Mouse (Mus musculus) lung, embryonic 14.5 days (tissue): ENCODE results near the gene Tent4a. TPM values are rescaled to one million over a fixed set of nuclear protein-coding genes. Genes with fewer than 3 reads are reported as not detected.

Experiments used
- ATAC-seq: fragments of 200-750 bp; cut with Nextera tagmentation; 2 replicates; pipeline ENCODE4 v1.8.0; 2017; ENCODE audit warnings: mild to moderate bottlenecking, moderate TSS enrichment, moderate library complexity; ENCODE audit not compliant: insufficient read depth
- DNase-seq: peaks from one replicate; pipeline ENCODE4 v3.0.0-alpha.2; 2015
- H3K27ac ChIP-seq: fragments of 300-500 bp; sonication (generic); 2 replicates; pipeline ENCODE4 v1.5.1; 2014; ENCODE audit warnings: low read depth, mild to moderate bottlenecking, moderate library complexity
- H3K27me3 ChIP-seq: fragments of 300-500 bp; sonication (generic); 2 replicates; pipeline ENCODE4 v1.6.1; 2014; ENCODE audit warnings: low read length, control low read depth; ENCODE audit not compliant: insufficient read depth
- H3K36me3 ChIP-seq: fragments of 300-500 bp; sonication (generic); 2 replicates; pipeline ENCODE4 v1.6.1; 2014; ENCODE audit warnings: control low read depth; ENCODE audit not compliant: insufficient read depth
- H3K4me1 ChIP-seq: fragments of 300-500 bp; sonication (generic); 2 replicates; pipeline ENCODE4 v1.6.1; 2014; ENCODE audit warnings: antibody characterized with exemption, control low read depth; ENCODE audit not compliant: insufficient read depth
- H3K4me2 ChIP-seq: fragments of 300-500 bp; sonication (generic); 2 replicates; pipeline ENCODE4 v1.6.1; 2014; ENCODE audit warnings: mild to moderate bottlenecking
- H3K4me3 ChIP-seq: fragments of 300-500 bp; sonication (generic); 2 replicates; pipeline ENCODE4 v1.5.1; 2014; ENCODE audit warnings: low read depth, low read length
- H3K9ac ChIP-seq: fragments of 300-500 bp; sonication (generic); 2 replicates; pipeline ENCODE4 v1.6.1; 2014
- H3K9me3 ChIP-seq: fragments of 300-500 bp; sonication (generic); 2 replicates; pipeline ENCODE4 v1.6.1; 2016; ENCODE audit warnings: low read depth, low read length, control low read depth
- CTCF ChIP-seq: IDR thresholded peaks from 2 replicates; pipeline ENCODE4 v1.5.1; 2016; ENCODE audit warnings: antibody characterized with exemption, low read depth
- WGBS: fragments of 180-500 bp; shearing (Covaris S2); extraction: QIAGEN DNeasy Blood & Tissue Kit; methylation state at CpG from one replicate; pipeline ENCODE4 v1.1.7; 2014; 5-methylcytosine and 5-hydroxymethylcytosine counted together
- polyA plus RNA-seq: library from polyadenylated mRNA; unstranded; fragments of >200 nt; fragmentation: Nextera tagmentation; extraction: Ambion mirVana; gene quantifications from 2 replicates; pipeline ENCODE4 v1.2.1, GENCODE M21; 2014

Gene Tent4a
- polyA plus RNA-seq, 1 experiment from 2014 or later, result 8.9 TPM

DNA sequence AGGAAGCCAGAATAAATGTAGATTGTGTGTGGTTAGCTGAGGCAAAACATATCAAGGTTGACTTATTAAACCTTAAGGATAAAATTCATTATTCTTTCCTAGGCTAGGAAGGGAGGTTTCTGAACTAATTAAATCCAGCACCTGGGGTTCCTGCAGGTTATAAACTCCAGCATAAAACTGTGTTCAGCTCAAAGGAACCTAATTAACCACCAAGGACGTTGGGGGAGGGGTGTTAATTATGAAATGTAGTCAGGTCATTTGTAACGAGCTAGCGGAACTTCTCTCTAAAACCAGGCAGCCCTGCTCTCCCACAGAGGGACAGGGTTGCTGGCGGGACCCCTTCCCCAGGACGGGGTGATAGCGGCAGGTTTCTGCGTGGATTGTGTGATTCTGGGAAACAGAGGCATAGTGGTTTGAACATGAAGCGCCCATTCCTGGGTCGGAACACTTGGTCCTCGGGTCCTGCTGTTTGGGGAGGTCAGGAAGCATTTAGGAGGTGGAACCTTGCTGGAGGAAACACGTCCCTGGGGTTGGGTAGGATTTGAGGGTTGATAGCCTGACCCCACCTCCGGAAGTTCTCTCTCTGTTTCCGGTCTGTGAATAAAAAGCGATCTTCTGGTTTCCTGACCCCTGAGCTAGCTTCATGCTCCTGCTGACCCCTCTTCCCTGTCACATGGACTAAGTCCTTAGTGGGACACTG, 78.8 kb downstream of the Tent4a start:
- Histone ChIP-seq H3K36me3 (no peaks in the 10 kb centered on the region), H3K27ac (no peak overlapping the region), H3K27me3 (no peaks in the 10 kb centered on the region), H3K4me2 (no peak overlapping the region), H3K9me3 (no peaks in the 10 kb centered on the region), H3K4me1 (0 out of 2 replicates have a peak, but pooled peaks cover under 1% of the 10 kb centered on the region), H3K4me3 (no peak overlapping the region), H3K9ac (no peak overlapping the region)
- DNase-seq (no peak), ATAC-seq (no peak)
- no peak for TF ChIP-seq CTCF
- 84% methylated on average over 14 of the region's 14 CpGs for WGBS

Other genes with a start within 250 kb of the Tent4a start
- gene Nsun2, start 871 bp downstream of the Tent4a start, polyA plus RNA-seq, result 130 TPM in 2 replicates
- gene Srd5a1, start 76.8 kb upstream of the Tent4a start, polyA plus RNA-seq, result 24.8 and 29.2 TPM in 2 replicates
- gene Ube2ql1, start 205.3 kb upstream of the Tent4a start, polyA plus RNA-seq, result 0.18 and 0.34 TPM in 2 replicates